In genomic region chr4:122873003-122873402, GRCm38 (mm10) we compare ENCODE assay signal across 13 mouse cellular contexts. TPM values are rescaled to one million over a fixed set of nuclear protein-coding genes. Genes with fewer than 3 reads are reported as not detected.
A peak's percentile ranks its signal among the peaks of the same experiment; 100 is the strongest.
DNase-seq lines count a peak whose midpoint lies in the region; ATAC-seq and TF ChIP-seq lines count a peak whose summit lies in the region.
"Had no signal": no experiment of that assay in that cellular context is flagged by ENCODE, and none has a peak within 500 bp of the region (broad histone marks: within the 10 kb centered on the region; RNA-seq: fewer than 3 reads in every experiment).

No protein-coding gene starts in this region.

- H3K36me3 ChIP-seq in erythroblast, embryonic 14.5 days (ENCODE audit: control insufficient read depth), result peaks cover 43% of the 10 kb centered on the region
- peaks cover 64% of the 10 kb centered on the region for H3K36me3 ChIP-seq in G1E (replicated peaks)
- H3K36me3 ChIP-seq in forebrain, embryonic 15.5 days, result peaks cover 43% of the 10 kb centered on the region

- H3K9me3 ChIP-seq in erythroblast, embryonic 14.5 days (ENCODE audit: control insufficient read depth, low read length), result no peaks in the 10 kb centered on the region
- no peaks in the 10 kb centered on the region for H3K9me3 ChIP-seq in G1E (replicated peaks)
- H3K9me3 ChIP-seq in forebrain, embryonic 15.5 days, result no peaks in the 10 kb centered on the region
- H3K9me3 ChIP-seq: embryonic facial prominence, embryonic 15.5 days; limb, embryonic 10.5 days had no signal

- no peaks in the 10 kb centered on the region for H3K27me3 ChIP-seq in erythroblast, embryonic 14.5 days (ENCODE audit: control insufficient read depth)
- no peaks in the 10 kb centered on the region for H3K27me3 ChIP-seq in G1E (ENCODE audit: insufficient read depth, low read length)
- H3K27me3 ChIP-seq in forebrain, embryonic 15.5 days, result no peaks in the 10 kb centered on the region
- H3K27me3 ChIP-seq: embryonic facial prominence, embryonic 15.5 days had no signal

- TF ChIP-seq CTCF in G1E (IDR thresholded peaks at IDR 0.05; ENCODE audit: low read depth, low read length), result no peak

- no peak overlapping the region for H3K9ac ChIP-seq in forebrain, embryonic 15.5 days (replicated peaks)
- H3K9ac ChIP-seq: embryonic facial prominence, embryonic 15.5 days had no signal

- H3K27ac ChIP-seq in forebrain, embryonic 15.5 days (replicated peaks), result no peak overlapping the region
- H3K27ac ChIP-seq: embryonic facial prominence, embryonic 15.5 days; hindbrain, postnatal 0 days; limb, embryonic 10.5 days had no signal

- 92% methylated on average over 5 of the region's 5 CpGs for WGBS in forebrain, embryonic 15.5 days

- peak; percentile 29 for DNase-seq in G1E (ENCODE audit: low spot score)
- peak; percentile 78 for DNase-seq in induced T-regulatory cell, adult 2 months (ENCODE audit: low read depth)
- DNase-seq in gastrocnemius, postnatal 36 days, result no peak
- no peak for DNase-seq in urinary bladder, postnatal 36 days (ENCODE audit: low spot score in 2 of 2)
- DNase-seq: layer of hippocampus, adult 9-11 months; lung, postnatal 14 days had no signal

- H3K4me2 ChIP-seq in forebrain, embryonic 15.5 days (replicated peaks), result no peak overlapping the region
- H3K4me2 ChIP-seq: embryonic facial prominence, embryonic 15.5 days had no signal

- peaks cover 29% of the 10 kb centered on the region for H3K4me1 ChIP-seq in erythroblast, embryonic 14.5 days (ENCODE audit: control insufficient read depth)
- peaks cover 50% of the 10 kb centered on the region for H3K4me1 ChIP-seq in G1E (ENCODE audit: insufficient read depth, low read depth, low read length)
- H3K4me1 ChIP-seq in forebrain, embryonic 15.5 days, result no peaks in the 10 kb centered on the region
- H3K4me1 ChIP-seq: embryonic facial prominence, embryonic 15.5 days; limb, embryonic 10.5 days had no signal

- peak overlapping the region; percentile 19 for H3K4me3 ChIP-seq in erythroblast, embryonic 14.5 days (replicated peaks)
- H3K4me3 ChIP-seq in G1E (ENCODE audit: low read depth, low read length), result peak overlapping the region; percentile 33; the same call in 1 of the 2 replicates
- H3K4me3 ChIP-seq in forebrain, embryonic 15.5 days, result no peak overlapping the region
- H3K4me3 ChIP-seq: embryonic facial prominence, embryonic 15.5 days; limb, embryonic 10.5 days had no signal

- intact Hi-C loops in gastrocnemius, postnatal 36 days (cut with DNase I), result no loop called here

- no peak for ATAC-seq in erythroblast, adult 5-6 weeks (replicated peaks; ENCODE audit: low FRiP score, poor library complexity, severe bottlenecking)
- peak; percentile 81 for ATAC-seq in G1E (ENCODE audit: extremely low read depth, insufficient number of reproducible peaks, low FRiP score, poor library complexity, severe bottlenecking)
- ATAC-seq in megakaryocyte progenitor cell, adult 5-6 weeks (replicated peaks; ENCODE audit: poor library complexity), result peak; percentile 60
- no peak for ATAC-seq in forebrain, embryonic 15.5 days (replicated peaks)
- ATAC-seq: hindbrain, postnatal 0 days had no signal

RNA-seq across cellular contexts. Expression of gene Cap1, which starts 12.9 kb away (rescaled TPM):
- 0.52 and 0.64 TPM in 2 replicates for polyA plus RNA-seq in erythroblast, embryonic 14.5 days (2012)
- 77.8 and 106 TPM in 2 replicates for total RNA-seq in erythroblast, adult 5-6 weeks (2015; ENCODE audit: low replicate concordance)
- 76.8 and 86.9 TPM in 2 replicates for total RNA-seq in erythroblast, adult 5-6 weeks (2017; ENCODE audit: low replicate concordance)
- 186 and 190 TPM in 2 replicates for total RNA-seq in G1E (2014; fragmentation: Nextera tagmentation)
- 230 and 256 TPM in 2 replicates for total RNA-seq in G1E (2017)
- polyA plus RNA-seq in G1E (2012), result 21.1 and 28.2 TPM in 2 replicates
- 125 and 140 TPM in 2 replicates for total RNA-seq in megakaryocyte progenitor cell, adult 5-6 weeks (2015)
- total RNA-seq in megakaryocyte progenitor cell, adult 5-6 weeks (2017), result 169 and 175 TPM in 2 replicates
- 10 to 100 TPM; 17.5 to 19.8 TPM for total RNA-seq in gastrocnemius, postnatal 36 days (2021)
- polyA plus RNA-seq in forebrain, embryonic 15.5 days (2015; fragmentation: Nextera tagmentation; extraction: Ambion mirVana), result 62.4 and 62.9 TPM in 2 replicates

RNA-seq across cellular contexts. Expression of gene Ppt1, which starts 37.0 kb away (rescaled TPM):
- 0.14 and 0.17 TPM in 2 replicates for polyA plus RNA-seq in erythroblast, embryonic 14.5 days (2012)
- total RNA-seq in erythroblast, adult 5-6 weeks (2015; ENCODE audit: low replicate concordance), result 33.6 and 48.4 TPM in 2 replicates
- total RNA-seq in erythroblast, adult 5-6 weeks (2017; ENCODE audit: low replicate concordance), result 12.9 and 14.9 TPM in 2 replicates
- total RNA-seq in G1E (2014; fragmentation: Nextera tagmentation) (70.4 and 70.9 TPM in 2 replicates), G1E (2017) (52.0 and 56.7 TPM in 2 replicates)
- polyA plus RNA-seq in G1E (2012), result 6.6 and 9.3 TPM in 2 replicates
- total RNA-seq in megakaryocyte progenitor cell, adult 5-6 weeks (2015), result 120 and 123 TPM in 2 replicates
- total RNA-seq in megakaryocyte progenitor cell, adult 5-6 weeks (2017), result 71.5 and 79.3 TPM in 2 replicates
- total RNA-seq in gastrocnemius, postnatal 36 days (2021), result 10 to 100 TPM in 1 of 2 experiments, 1 to 10 TPM in 1; 9.9 to 10.3 TPM
- polyA plus RNA-seq in forebrain, embryonic 15.5 days (2015; fragmentation: Nextera tagmentation; extraction: Ambion mirVana), result 71.6 and 73.6 TPM in 2 replicates

Comparison
In these comparisons a context has a peak if more than half of its experiments do, and no peak if none do; other contexts are left out.
1. ATAC-seq: peak in G1E (single experiment) and megakaryocyte progenitor cell, adult 5-6 weeks (single experiment); none in erythroblast, adult 5-6 weeks (single experiment) and forebrain, embryonic 15.5 days (single experiment).
2. DNase-seq: peak in G1E (single experiment) and induced T-regulatory cell, adult 2 months (single experiment); none in gastrocnemius, postnatal 36 days (0 of 2) and urinary bladder, postnatal 36 days (0 of 2).